Mouse (Mus musculus) retina, postnatal 1 day (tissue): ENCODE results near the gene Serpina1d.
"Not testable (repeated sequence)": the region's sequence is repeated elsewhere in the genome, so short reads cannot be mapped to it uniquely, and the experiment has no call there.

Experiments used
- DNase-seq: peaks from one replicate; pipeline ENCODE4 v3.0.0-alpha.2; 2012

Serpina1d gene

DNA sequence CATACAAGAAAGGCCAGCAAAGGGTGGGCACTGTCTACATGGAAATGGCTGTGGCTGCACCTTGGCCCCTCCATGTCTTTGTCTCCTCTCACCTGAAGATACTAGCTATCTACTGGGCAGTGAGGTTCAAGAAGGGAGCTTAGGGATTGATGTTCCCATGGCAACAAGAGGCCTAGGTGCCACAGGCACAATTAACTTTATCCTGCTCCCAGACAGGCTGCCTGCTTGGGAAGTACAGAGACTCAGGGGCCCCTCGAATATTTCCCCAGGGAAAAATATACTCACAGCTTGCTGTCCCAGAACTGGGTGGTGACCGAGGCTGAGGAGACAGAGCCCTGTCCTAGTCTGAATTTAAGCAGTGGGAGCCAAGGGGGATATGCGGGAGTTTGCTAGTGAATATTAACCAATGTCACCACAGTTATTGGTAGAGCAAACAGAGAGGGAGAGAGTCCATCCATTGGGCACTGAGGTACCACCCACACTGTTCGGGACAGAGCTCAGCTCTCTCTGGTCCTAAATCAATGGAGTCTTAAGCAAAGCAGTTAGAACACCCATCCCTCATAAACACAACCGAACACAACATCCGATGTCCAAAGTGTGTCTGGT lies at the start of gene Serpina1d:
Serpina1d (minus strand) TSS at position 347 of the 606 bp plus-strand sequence.
- DNase-seq, result not testable (repeated sequence)

- not testable (repeated sequence) for DNase-seq
Observed at GRCm38 (mm10) chr12:103770597-103770996, 2.8 kb downstream of the Serpina1d start.

DNA sequence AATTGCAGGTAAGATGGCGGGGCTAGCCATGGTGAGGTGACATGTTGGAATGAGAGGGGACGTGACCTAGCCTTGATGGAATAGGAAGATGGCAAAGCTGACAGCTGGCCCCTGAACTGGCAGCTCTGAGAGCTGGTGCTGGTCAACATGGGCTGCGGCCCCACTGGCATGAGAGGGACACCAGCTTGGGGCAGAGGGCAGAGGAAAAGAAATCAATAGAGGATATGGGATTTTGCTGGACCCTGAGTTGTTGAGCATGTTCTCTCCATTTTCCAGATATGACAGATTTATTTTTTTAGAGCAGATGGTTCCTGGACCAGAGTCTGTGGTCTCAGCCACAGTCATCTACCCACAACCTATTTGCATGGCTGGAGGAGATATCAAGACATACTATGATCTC lies 10.3 kb downstream of the Serpina1d start:
- not testable (repeated sequence) for DNase-seq

GRCm38 (mm10) chr12:103760316-103760715 lies 13.1 kb downstream of the Serpina1d start:
- not testable (repeated sequence) for DNase-seq

DNA sequence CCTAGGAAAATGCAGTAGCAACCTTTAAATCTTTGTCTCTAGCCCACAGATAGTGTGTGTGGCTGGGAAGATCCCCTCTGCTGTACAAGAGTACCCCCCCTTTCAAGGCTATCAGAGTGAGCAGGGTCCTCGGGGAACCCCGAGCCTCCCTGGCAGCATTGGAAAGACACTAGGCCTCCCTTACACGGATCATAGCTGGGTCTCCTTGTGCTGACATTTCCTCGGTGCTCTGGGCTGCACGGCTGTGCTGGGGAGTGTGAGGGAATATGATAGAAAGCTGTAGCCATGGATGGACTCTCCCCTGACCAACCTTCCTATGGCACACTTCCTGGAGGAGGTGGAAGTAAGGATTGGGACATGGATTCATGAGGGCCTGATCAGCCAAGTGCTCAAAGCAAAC lies 27.4 kb downstream of the Serpina1d start:
- not testable (repeated sequence) for DNase-seq

DNA sequence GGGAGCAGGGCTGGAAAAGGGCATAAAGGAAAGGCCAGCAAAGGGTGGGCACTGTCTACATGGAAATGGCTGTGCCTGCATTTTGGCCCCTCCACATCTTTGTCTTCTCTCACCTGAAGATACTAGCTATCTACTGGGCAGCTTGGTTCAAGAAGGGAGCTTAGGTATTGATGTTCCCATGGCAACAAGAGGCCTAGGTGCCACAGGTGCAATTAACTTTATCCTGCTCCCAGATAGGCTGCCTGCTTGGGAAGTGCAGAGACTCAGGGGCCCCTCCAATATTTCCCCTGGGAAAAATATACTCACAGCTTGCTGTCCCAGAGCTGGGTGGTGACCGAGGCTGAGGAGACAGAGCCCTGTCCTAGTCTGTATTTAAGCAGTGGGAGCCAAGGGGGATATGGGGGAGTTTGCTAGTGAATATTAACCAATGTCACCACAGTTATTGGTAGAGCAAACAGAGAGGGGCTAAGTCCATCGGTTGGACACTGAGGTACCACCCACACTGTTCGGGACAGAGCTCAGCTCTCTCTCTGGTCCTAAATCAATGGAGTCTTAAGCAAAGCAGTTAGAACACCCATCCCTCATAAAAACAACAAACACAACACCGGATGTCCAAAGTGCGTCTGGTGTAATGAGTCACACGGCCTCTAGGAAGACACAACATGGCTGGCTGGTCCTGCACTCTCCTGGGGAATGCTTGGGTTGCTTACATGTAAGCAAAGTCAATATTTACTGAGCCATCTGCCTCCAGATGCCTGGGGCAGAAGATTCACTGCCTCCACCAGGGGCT lies 35.4 kb downstream of the Serpina1d start:
- DNase-seq, result not testable (repeated sequence)

GRCm38 (mm10) chr12:103735566-103735965 lies 37.8 kb downstream of the Serpina1d start:
- not testable (repeated sequence) for DNase-seq

- not testable (repeated sequence) for DNase-seq
Observed at GRCm38 (mm10) chr12:103735101-103735500, 38.3 kb downstream of the Serpina1d start.
